Comparison of ENCODE assay signal across 31 mouse cellular contexts in the genomic region with DNA sequence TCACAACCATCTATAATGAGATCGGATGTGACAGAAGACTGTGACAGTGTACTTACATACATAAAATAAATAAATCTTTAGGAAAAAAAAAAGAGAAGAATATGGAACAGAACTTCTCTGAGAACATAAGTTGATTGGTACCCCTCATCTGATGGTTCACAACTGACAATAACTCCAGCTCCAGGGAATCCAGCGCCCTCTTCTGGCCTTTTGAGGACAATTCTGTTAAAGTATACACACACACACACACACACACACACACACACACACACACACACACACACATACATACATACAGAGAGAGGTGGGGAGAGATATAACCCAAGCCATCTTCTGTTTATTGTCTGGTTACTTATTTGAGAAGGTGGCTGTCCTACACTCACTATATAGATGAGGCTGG. TPM values are rescaled to one million over a fixed set of nuclear protein-coding genes. Genes with fewer than 3 reads are reported as not detected.
DNase-seq lines count a peak whose midpoint lies in the region; ATAC-seq and TF ChIP-seq lines count a peak whose summit lies in the region.
"Had no signal": no experiment of that assay in that cellular context is flagged by ENCODE, and none has a peak within 500 bp of the region (broad histone marks: within the 10 kb centered on the region; RNA-seq: fewer than 3 reads in every experiment).

No protein-coding gene starts in this region.

- H3K9ac ChIP-seq in intestine, postnatal 0 days (ENCODE audit: low read depth, low read length) = no peak overlapping the region
- no peak overlapping the region for H3K9ac ChIP-seq in intestine, embryonic 16.5 days (ENCODE audit: low read depth, low read length)
- H3K9ac ChIP-seq in midbrain, postnatal 0 days (replicated peaks; ENCODE audit: low read length, poor library complexity, severe bottlenecking) = no peak overlapping the region
- H3K9ac ChIP-seq in midbrain, embryonic 11.5 days (ENCODE audit: low read length) = no peak overlapping the region
- no peak overlapping the region for H3K9ac ChIP-seq in ES-E14 (ENCODE audit: insufficient read depth, low read depth, low read length, poor library complexity, severe bottlenecking)
- H3K9ac ChIP-seq: embryonic facial prominence, embryonic 12.5 days; hindbrain, embryonic 14.5 days; kidney, embryonic 15.5 days; neural tube, embryonic 15.5 days; stomach, embryonic 15.5 days had no signal

- no peak for DNase-seq in midbrain, postnatal 0 days (ENCODE audit: low spot score)
- no peak for DNase-seq in midbrain, embryonic 11.5 days (ENCODE audit: low spot score, missing footprints)
- no peak for DNase-seq in ES-E14 (ENCODE audit: low read depth, low spot score)
- no peak for DNase-seq in embryonic facial prominence, embryonic 10.5 days (ENCODE audit: low spot score)
- DNase-seq in urinary bladder, postnatal 25 days (ENCODE audit: low spot score) = no peak
- DNase-seq: adrenal gland, adult 8-10 months; cerebellum, adult 2 months; cerebellum, postnatal 14 days; gastrocnemius, postnatal 25 days; heart, adult 11 months; heart, postnatal 10 days; kidney, adult 18-20 months; layer of hippocampus, postnatal 36 days; left cerebral cortex, postnatal 4 days; lung, adult 18-20 months; midbrain, embryonic 14.5 days; retina, postnatal 1 day; right cerebral cortex, postnatal 14 days; thymus, adult 18-20 months; thymus, postnatal 25 days had no signal

- no peaks in the 10 kb centered on the region for H3K27me3 ChIP-seq in intestine, postnatal 0 days (replicated peaks; ENCODE audit: control insufficient read depth, insufficient read depth, low read length)
- H3K27me3 ChIP-seq in intestine, embryonic 16.5 days (replicated peaks; ENCODE audit: control insufficient read depth, insufficient read depth, low read length) = no peaks in the 10 kb centered on the region
- no peaks in the 10 kb centered on the region for H3K27me3 ChIP-seq in midbrain, postnatal 0 days (ENCODE audit: insufficient read depth, low read length)
- no peaks in the 10 kb centered on the region for H3K27me3 ChIP-seq in midbrain, embryonic 11.5 days (ENCODE audit: control insufficient read depth, insufficient read depth, low read length)
- no peaks in the 10 kb centered on the region for H3K27me3 ChIP-seq in embryonic facial prominence, embryonic 10.5 days (replicated peaks; ENCODE audit: low read depth, poor library complexity, severe bottlenecking)
- H3K27me3 ChIP-seq: CH12.LX; embryonic facial prominence, embryonic 12.5 days; kidney, embryonic 15.5 days; neural tube, embryonic 15.5 days; stomach, embryonic 15.5 days had no signal

- WGBS in intestine, postnatal 0 days = 90% methylated on average over 2 of the region's 2 CpGs
- WGBS in intestine, embryonic 16.5 days = 95% methylated on average over 2 of the region's 2 CpGs
- WGBS in midbrain, postnatal 0 days = 85% methylated on average over 2 of the region's 2 CpGs
- 73% methylated on average over 2 of the region's 2 CpGs for WGBS in midbrain, embryonic 11.5 days
- 84% methylated on average over 2 of the region's 2 CpGs for WGBS in embryonic facial prominence, embryonic 10.5 days

- H3K4me1 ChIP-seq in intestine, postnatal 0 days (replicated peaks; ENCODE audit: control insufficient read depth, insufficient read depth, low read length) = peaks cover 8% of the 10 kb centered on the region; the same call in 1 of the 2 replicates
- 0 out of 2 replicates have a peak, but pooled peaks cover 5% of the 10 kb centered on the region for H3K4me1 ChIP-seq in intestine, embryonic 16.5 days (ENCODE audit: control insufficient read depth, insufficient read depth, low read length)
- H3K4me1 ChIP-seq in midbrain, postnatal 0 days (ENCODE audit: insufficient read depth, low read length) = 0 out of 2 replicates have a peak, but pooled peaks cover 3% of the 10 kb centered on the region
- peaks cover 9% of the 10 kb centered on the region for H3K4me1 ChIP-seq in midbrain, embryonic 11.5 days (ENCODE audit: control insufficient read depth, insufficient read depth, low read length)
- H3K4me1 ChIP-seq in ES-E14 (ENCODE audit: control insufficient read depth in 2 of 2, insufficient read depth in 2 of 2, low read length in 2 of 2, poor library complexity in 1 of 2) = peaks cover 8 to 10% of the 10 kb centered on the region in 2 experiments; a peak in 3 of 4 replicates
- peaks cover 20% of the 10 kb centered on the region for H3K4me1 ChIP-seq in embryonic facial prominence, embryonic 10.5 days
- H3K4me1 ChIP-seq: stomach, embryonic 15.5 days had no signal

- no peak overlapping the region for H3K27ac ChIP-seq in intestine, postnatal 0 days (ENCODE audit: low read depth, low read length)
- H3K27ac ChIP-seq in intestine, embryonic 16.5 days (ENCODE audit: low read length) = no peak overlapping the region
- H3K27ac ChIP-seq in midbrain, postnatal 0 days (ENCODE audit: low read depth, low read length) = no peak overlapping the region
- no peak overlapping the region for H3K27ac ChIP-seq in midbrain, embryonic 11.5 days (ENCODE audit: low read depth, low read length)
- H3K27ac ChIP-seq in ES-E14 (ENCODE audit: insufficient read depth, low read depth, low read length, poor library complexity, severe bottlenecking) = peak overlapping the region; percentile 54; the same call in 1 of the 2 replicates
- H3K27ac ChIP-seq in embryonic facial prominence, embryonic 10.5 days (replicated peaks) = no peak overlapping the region
- H3K27ac ChIP-seq: embryonic facial prominence, embryonic 12.5 days; hindbrain, embryonic 14.5 days; kidney, embryonic 15.5 days; neural tube, embryonic 15.5 days; stomach, embryonic 15.5 days had no signal

- peak; percentile 22 for TF ChIP-seq CTCF in intestine, postnatal 0 days (IDR thresholded peaks at IDR 0.05; ENCODE audit: low read depth)
- peak; percentile 10; the same call in 1 of the 2 replicates for TF ChIP-seq CTCF in midbrain, postnatal 0 days (IDR thresholded peaks at IDR 0.05)

- in situ Hi-C loops in ES-E14 (cut with MboI; ENCODE audit: low sequenced_read_pairs in 2 of 2, unreplicated experiment in 2 of 2) = no loop called here

- 0 out of 2 replicates have a peak, but pooled peaks cover 3% of the 10 kb centered on the region for H3K9me3 ChIP-seq in intestine, postnatal 0 days (ENCODE audit: control insufficient read depth)
- H3K9me3 ChIP-seq in intestine, embryonic 16.5 days (ENCODE audit: control insufficient read depth, low read length) = peaks cover 3% of the 10 kb centered on the region; the same call in 1 of the 2 replicates
- no peaks in the 10 kb centered on the region for H3K9me3 ChIP-seq in midbrain, postnatal 0 days (ENCODE audit: low read length)
- H3K9me3 ChIP-seq in midbrain, embryonic 11.5 days (ENCODE audit: control insufficient read depth, low read length) = peaks cover 5% of the 10 kb centered on the region; the same call in 1 of the 2 replicates
- no peaks in the 10 kb centered on the region for H3K9me3 ChIP-seq in ES-E14 (ENCODE audit: control insufficient read depth, insufficient read depth, low read depth, low read length)
- H3K9me3 ChIP-seq in embryonic facial prominence, embryonic 10.5 days = 0 out of 2 replicates have a peak, but pooled peaks cover 6% of the 10 kb centered on the region
- H3K9me3 ChIP-seq: kidney, embryonic 15.5 days; neural tube, embryonic 15.5 days; stomach, embryonic 15.5 days had no signal

- H3K36me3 ChIP-seq in intestine, postnatal 0 days (ENCODE audit: control insufficient read depth, insufficient read depth) = no peaks in the 10 kb centered on the region
- H3K36me3 ChIP-seq in intestine, embryonic 16.5 days (ENCODE audit: control insufficient read depth, insufficient read depth, low read length) = no peaks in the 10 kb centered on the region
- no peaks in the 10 kb centered on the region for H3K36me3 ChIP-seq in midbrain, postnatal 0 days (ENCODE audit: insufficient read depth, low read length)
- H3K36me3 ChIP-seq in midbrain, embryonic 11.5 days (ENCODE audit: control insufficient read depth, insufficient read depth, low read length) = no peaks in the 10 kb centered on the region
- no peaks in the 10 kb centered on the region for H3K36me3 ChIP-seq in ES-E14 (ENCODE audit: control insufficient read depth, insufficient read depth, low read length, poor library complexity, severe bottlenecking)
- no peaks in the 10 kb centered on the region for H3K36me3 ChIP-seq in embryonic facial prominence, embryonic 10.5 days (replicated peaks)
- H3K36me3 ChIP-seq: embryonic facial prominence, embryonic 12.5 days; kidney, embryonic 15.5 days; neural tube, embryonic 15.5 days; stomach, embryonic 15.5 days had no signal

- no peak overlapping the region for H3K4me3 ChIP-seq in intestine, postnatal 0 days (ENCODE audit: low read depth, low read length)
- no peak overlapping the region for H3K4me3 ChIP-seq in intestine, embryonic 16.5 days (ENCODE audit: low read length)
- H3K4me3 ChIP-seq in midbrain, postnatal 0 days (ENCODE audit: low read depth, low read length) = no peak overlapping the region
- H3K4me3 ChIP-seq in midbrain, embryonic 11.5 days (ENCODE audit: low read depth, low read length) = no peak overlapping the region
- no peak overlapping the region for H3K4me3 ChIP-seq in ES-E14 (ENCODE audit: insufficient read depth in 1 of 2, low read depth in 1 of 2, low read length in 2 of 2, poor library complexity in 1 of 2, severe bottlenecking in 1 of 2)
- H3K4me3 ChIP-seq in embryonic facial prominence, embryonic 10.5 days = no peak overlapping the region
- H3K4me3 ChIP-seq: embryonic facial prominence, embryonic 12.5 days; kidney, embryonic 15.5 days; neural tube, embryonic 15.5 days; stomach, embryonic 15.5 days had no signal

- H3K4me2 ChIP-seq in intestine, postnatal 0 days (replicated peaks; ENCODE audit: low read depth) = no peak overlapping the region
- H3K4me2 ChIP-seq in intestine, embryonic 16.5 days (ENCODE audit: low read depth, low read length) = no peak overlapping the region
- H3K4me2 ChIP-seq in midbrain, postnatal 0 days (ENCODE audit: low read depth, low read length, poor library complexity, severe bottlenecking) = no peak overlapping the region
- H3K4me2 ChIP-seq in midbrain, embryonic 11.5 days = no peak overlapping the region
- H3K4me2 ChIP-seq: embryonic facial prominence, embryonic 12.5 days; heart, embryonic 11.5 days; hindbrain, embryonic 14.5 days; kidney, embryonic 15.5 days; neural tube, embryonic 15.5 days; stomach, embryonic 15.5 days had no signal

- no peak for ATAC-seq in intestine, postnatal 0 days
- no peak for ATAC-seq in intestine, embryonic 16.5 days
- ATAC-seq in midbrain, postnatal 0 days (ENCODE audit: low FRiP score) = no peak
- no peak for ATAC-seq in midbrain, embryonic 11.5 days (ENCODE audit: low FRiP score)
- ATAC-seq: forebrain, embryonic 14.5 days; lung, postnatal 0 days had no signal

RNA-seq across cellular contexts. Expression of a gene that starts 6.1 kb away (rescaled TPM):
- polyA plus RNA-seq in intestine, postnatal 0 days (2015; fragmentation: Nextera tagmentation; extraction: Ambion mirVana) = 16.8 and 18.9 TPM in 2 replicates
- 11.8 and 12.8 TPM in 2 replicates for polyA plus RNA-seq in intestine, embryonic 16.5 days (2015; fragmentation: Nextera tagmentation; extraction: Ambion mirVana)
- 8.3 and 10.9 TPM in 2 replicates for total RNA-seq in midbrain, postnatal 0 days (2014; rRNA removed)
- polyA plus RNA-seq in midbrain, postnatal 0 days (2015; fragmentation: Nextera tagmentation; extraction: Ambion mirVana) = 10.6 and 12.7 TPM in 2 replicates
- polyA plus RNA-seq in midbrain, embryonic 11.5 days (2014; fragmentation: Nextera tagmentation; extraction: Ambion mirVana) = 16.0 and 19.7 TPM in 2 replicates
- total RNA-seq in ES-E14 (2012; rRNA removed) = 75.3 and 82.0 TPM in 2 replicates
- 31.6 and 33.2 TPM in 2 replicates for polyA plus RNA-seq in embryonic facial prominence, embryonic 10.5 days (2016; fragmentation: Nextera tagmentation; extraction: Ambion mirVana)
